Mouse (Mus musculus) E14TG2a.4 (cell line): ENCODE measurements at regions not wholly inside any gene's neighbourhood (a gene's known extent, or its start where the extent isn't known, plus 50 kb on each side); places are given as distances from the start of the nearest gene placed in this dataset.

Experiments
- CTCF ChIP-seq: conservative IDR thresholded peaks from 2 replicates; pipeline ENCODE4 v1.5.1; 2014; ENCODE audit warnings: low read length
- NANOG ChIP-seq: IDR thresholded peaks from 2 replicates; pipeline ENCODE4 v1.6.1; 2014; ENCODE audit warnings: borderline replicate concordance, low read length, mixed read lengths
- POU5F1 ChIP-seq: IDR thresholded peaks from 2 replicates; pipeline ENCODE4 v1.6.1; 2014; ENCODE audit warnings: low read length, borderline replicate concordance

DNA sequence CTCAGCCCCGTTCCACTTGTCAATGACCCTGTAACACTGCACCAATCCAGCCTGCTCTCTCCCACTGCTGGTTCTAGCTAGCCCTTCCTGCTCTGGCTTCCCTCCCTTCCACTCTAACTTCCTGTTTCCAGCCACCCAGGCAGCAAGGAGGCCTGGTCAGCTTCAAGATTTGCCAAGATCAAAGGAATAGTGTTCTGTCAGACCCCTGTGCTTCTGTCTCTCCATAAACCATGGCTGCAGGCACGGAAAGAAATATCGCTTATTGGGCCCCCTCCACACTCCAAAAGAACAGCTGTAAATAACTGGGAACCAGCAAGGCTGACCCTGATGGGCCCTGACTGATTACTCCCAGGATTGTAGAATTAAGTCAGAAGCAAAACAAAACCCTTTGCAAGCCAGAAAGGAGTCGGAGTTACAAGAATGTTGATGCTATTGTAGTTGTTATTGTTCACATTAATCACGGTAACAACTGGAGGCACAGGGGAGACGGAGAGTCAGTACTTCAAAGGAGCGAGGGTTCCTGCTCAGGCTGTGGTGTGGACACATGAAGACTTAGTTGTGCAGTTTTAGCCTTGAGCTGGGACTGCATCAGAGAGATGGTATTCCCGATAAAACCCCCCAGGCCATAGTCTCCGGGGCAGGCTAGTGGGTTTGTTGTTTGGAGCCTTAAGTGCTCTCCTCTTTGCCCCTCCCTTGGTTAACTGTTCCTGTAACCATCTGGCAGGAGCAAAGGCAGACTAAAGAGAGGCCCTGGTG, 49.8 kb upstream of the Thy1 start:
- no peak for TF ChIP-seq CTCF
- no peak for TF ChIP-seq POU5F1
- no peak for TF ChIP-seq NANOG
